Mouse (Mus musculus) brown adipose tissue, adult 24 weeks (tissue): ENCODE results near the gene Edrf1. TPM values are rescaled to one million over a fixed set of nuclear protein-coding genes. Genes with fewer than 3 reads are reported as not detected.
A peak's percentile ranks its signal among the peaks of the same experiment; 100 is the strongest.

Experiments used
- H3K27ac ChIP-seq: fragments of 200-500 bp; replicated peaks from 2 replicates; pipeline ENCODE4 v1.5.1; 2012; ENCODE audit warnings: low read depth, mild to moderate bottlenecking, low read length
- H3K4me1 ChIP-seq: fragments of 200-500 bp; 2 replicates; pipeline ENCODE4 v1.6.1; 2012; ENCODE audit warnings: low read length, mixed read lengths; ENCODE audit not compliant: control insufficient read depth, insufficient read depth, insufficient read length
- H3K4me3 ChIP-seq: fragments of 200-500 bp; 2 replicates; pipeline ENCODE4 v1.5.1; 2012; ENCODE audit warnings: low read depth, mild to moderate bottlenecking, low read length, moderate library complexity; ENCODE audit not compliant: insufficient read depth
- polyA plus RNA-seq: library from polyadenylated mRNA; stranded (reverse); fragments of >200 nt; gene quantifications from 2 replicates; pipeline ENCODE4 v1.2.4, GENCODE M21; 2012; ENCODE audit not compliant: missing spikeins, insufficient read depth, insufficient read length

Gene Edrf1
- 5.7 and 8.6 TPM in 2 replicates for polyA plus RNA-seq

DNA sequence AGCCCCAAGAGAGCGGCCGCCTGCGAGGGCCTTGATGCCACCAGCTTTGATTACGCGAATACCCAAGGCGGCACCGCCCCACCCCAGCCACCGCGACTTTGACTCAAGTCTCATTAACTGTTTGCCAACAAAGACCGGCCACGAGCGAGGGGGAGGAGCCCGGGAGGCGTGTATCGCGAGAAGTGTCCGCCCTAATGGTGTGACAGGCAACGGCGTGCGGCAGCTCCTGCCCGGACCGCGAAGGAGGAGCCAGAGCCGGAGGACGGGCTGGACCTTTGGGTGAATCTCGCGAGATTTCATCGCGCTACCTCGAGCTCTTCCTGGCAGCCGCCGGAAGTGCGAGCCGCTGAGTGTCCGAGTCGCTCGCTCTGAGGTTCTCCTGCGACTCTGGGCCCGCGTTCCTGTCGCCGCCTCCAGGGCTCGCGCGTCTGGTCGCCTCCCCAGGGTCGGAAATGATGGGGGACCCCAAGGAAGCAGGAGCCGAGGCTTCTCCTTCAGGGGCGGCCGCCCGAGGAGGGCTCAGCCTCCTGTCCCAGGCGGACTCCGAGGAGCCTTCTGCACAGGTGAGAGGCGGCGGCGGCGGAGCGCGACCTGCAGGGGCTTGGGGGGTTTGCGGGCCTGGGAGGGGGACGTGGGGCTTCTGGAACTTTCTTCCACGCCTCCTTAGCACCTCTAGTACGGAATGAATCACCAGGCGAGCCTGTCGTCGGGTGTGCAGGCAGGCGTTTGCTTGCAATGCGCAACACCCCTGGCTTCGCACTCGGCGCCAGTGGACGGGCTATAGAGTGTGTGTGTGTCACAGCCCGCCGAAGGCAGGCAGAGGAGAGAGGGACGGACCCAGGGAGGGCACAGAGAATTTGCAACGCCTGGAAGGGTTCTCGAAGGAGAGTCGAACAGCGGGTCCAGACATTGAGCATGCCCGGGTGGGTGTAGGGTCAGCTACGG lies at the start of gene Edrf1:
Gene Edrf1 (plus strand): TSS at position 183 of the 945 bp plus-strand sequence.
- H3K27ac ChIP-seq, result peak within 1 kb of the TSS; percentile 63

DNA sequence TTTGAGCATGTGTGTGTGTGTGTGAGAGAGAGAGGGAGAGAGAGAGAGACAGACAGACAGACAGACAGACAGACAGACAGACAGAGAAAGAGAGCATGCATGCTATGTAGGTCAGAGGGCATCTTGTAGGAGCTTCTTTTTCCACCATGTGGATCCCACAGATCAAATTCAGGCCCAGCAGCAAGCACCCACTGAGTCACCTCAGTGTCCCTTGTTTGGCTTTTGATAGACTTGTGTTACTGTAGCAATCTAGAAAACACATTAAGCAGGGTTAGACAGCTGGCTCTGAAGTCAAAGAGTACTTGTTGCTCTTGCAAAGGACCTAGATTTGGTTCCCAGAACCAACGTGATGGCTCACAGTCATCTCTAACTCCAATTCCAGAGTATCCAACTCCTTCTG lies 45.6 kb upstream of the Edrf1 start:
- Histone ChIP-seq H3K4me1 (no peaks in the 10 kb centered on the region), H3K27ac (no peak overlapping the region), H3K4me3 (no peak overlapping the region)

More for the DNA sequence above, at the start of gene Edrf1:
- H3K4me3 ChIP-seq, result peak within 1 kb of the TSS; percentile 82
- peaks cover 2% of the 10 kb centered on the region; the same call in 1 of the 2 replicates for H3K4me1 ChIP-seq

DNA sequence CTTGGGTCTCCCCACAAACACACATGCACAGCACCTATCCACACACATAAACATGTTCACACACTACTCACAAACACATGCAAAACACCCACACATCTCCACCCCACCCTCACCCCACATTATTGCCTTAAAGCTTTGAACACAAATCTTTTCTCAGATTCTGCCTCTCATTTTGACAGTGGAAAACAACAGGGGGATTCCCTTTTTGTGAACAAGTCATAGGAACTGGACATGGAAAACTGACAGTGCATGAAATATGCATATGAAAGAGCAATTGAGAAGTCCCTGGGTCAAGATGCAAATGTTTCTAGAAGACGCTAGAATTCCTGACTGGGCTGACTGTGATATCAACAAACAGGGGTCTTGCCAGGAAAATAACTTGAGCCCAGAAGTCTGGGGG lies 36.8 kb upstream of the Edrf1 start:
- Histone ChIP-seq H3K27ac (no peak overlapping the region), H3K4me1 (no peaks in the 10 kb centered on the region), H3K4me3 (no peak overlapping the region)

DNA sequence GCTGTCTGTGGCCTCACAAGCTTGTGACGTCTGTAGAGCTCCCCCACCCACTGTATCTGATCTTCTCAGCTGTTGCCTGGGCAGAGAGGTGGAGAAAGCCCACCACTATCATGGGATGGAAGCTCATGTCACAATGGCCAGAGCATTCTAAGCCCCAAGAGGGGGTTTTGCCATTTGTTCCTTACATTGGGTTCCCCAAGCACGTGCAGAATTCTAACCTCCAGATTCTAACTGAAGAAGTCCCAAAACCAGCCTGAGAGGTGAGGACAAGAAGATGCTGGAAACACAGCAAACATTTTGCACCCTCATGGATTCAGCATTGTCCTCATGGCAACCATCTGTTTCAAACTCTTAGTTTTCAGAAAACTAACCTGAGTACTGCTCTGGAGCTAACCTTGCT lies 35.3 kb upstream of the Edrf1 start, which contains the start of gene Tex36:
Gene Tex36 (minus strand): TSS at position 101 of the 400 bp plus-strand sequence.
- Histone ChIP-seq H3K4me3 (no peak within 1 kb of the TSS), H3K27ac (no peak within 1 kb of the TSS), H3K4me1 (no peaks in the 10 kb centered on the region)

DNA sequence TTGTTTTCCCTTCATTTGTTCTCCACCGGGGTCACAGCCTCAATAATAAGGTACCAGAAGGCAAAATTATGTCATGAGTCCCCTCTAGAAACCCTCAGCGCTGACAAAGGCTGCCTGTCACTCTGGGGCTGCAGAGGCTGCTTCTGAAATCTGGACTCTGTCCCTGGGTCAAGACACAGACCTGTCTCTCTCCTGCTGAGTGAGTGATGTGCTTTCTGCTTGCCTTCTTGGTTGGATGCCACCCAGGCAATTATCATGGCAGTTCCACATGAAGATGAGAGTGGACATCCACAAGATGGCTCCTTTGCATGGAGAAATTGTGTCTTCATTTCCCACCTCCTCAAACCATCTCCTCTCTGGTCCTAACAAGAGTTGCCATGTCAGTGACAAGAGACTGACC lies 34.2 kb upstream of the Edrf1 start:
- H3K4me3 ChIP-seq, result no peak overlapping the region
- H3K4me1 ChIP-seq, result no peaks in the 10 kb centered on the region
- no peak overlapping the region for H3K27ac ChIP-seq

DNA sequence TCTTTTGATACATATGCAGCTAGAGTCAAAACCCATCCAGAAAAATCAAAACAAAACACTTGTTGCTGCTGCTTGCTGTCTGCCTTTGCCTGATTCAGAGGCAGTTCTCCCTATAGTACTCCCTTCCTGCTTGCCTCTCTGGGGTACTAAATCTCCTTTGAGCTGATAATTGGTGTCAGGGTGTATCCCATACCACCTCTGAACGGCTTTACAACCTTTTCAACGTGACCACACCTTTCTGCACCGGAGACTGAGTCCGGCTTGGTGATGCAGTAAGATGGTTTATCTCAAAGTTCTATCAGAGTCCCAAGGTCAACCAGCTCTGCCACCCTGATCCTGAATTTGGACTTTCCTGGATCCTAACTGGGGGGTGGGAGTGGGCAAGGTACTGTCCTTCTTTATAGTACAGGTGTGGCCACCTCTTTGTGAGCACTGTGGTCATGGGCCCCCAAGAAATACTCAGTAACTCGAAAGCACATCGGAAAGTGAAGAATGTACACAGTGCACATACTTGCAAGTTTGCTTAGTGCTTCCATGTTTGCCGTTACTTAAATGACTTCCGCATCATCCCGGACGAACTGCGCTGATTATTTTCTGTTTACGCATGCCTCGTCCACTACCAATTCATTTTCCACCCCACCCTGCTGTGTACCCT lies 32.8 kb upstream of the Edrf1 start:
- no peak overlapping the region for H3K4me3 ChIP-seq
- no peaks in the 10 kb centered on the region for H3K4me1 ChIP-seq
- no peak overlapping the region for H3K27ac ChIP-seq

DNA sequence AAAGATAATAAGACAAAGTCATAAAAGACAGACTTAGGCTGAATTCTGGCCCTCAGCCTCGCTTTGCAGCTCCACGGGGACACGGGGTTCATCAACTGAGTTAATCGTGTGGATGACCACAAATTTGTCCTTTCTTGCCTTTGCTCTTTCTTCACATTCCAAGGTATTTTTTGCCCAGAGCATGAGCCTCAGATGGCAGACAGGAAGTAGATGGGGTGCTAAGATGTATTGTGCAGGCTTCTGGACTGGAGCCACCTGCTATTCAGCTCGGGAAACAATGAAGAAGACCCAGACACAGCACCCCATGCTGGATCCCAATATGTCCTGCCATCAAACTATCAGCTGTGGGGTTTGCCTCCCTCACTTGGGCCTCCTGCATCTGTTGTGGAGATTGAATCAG lies 30.0 kb upstream of the Edrf1 start:
- no peaks in the 10 kb centered on the region for H3K4me1 ChIP-seq
- H3K27ac ChIP-seq, result no peak overlapping the region
- H3K4me3 ChIP-seq, result no peak overlapping the region

DNA sequence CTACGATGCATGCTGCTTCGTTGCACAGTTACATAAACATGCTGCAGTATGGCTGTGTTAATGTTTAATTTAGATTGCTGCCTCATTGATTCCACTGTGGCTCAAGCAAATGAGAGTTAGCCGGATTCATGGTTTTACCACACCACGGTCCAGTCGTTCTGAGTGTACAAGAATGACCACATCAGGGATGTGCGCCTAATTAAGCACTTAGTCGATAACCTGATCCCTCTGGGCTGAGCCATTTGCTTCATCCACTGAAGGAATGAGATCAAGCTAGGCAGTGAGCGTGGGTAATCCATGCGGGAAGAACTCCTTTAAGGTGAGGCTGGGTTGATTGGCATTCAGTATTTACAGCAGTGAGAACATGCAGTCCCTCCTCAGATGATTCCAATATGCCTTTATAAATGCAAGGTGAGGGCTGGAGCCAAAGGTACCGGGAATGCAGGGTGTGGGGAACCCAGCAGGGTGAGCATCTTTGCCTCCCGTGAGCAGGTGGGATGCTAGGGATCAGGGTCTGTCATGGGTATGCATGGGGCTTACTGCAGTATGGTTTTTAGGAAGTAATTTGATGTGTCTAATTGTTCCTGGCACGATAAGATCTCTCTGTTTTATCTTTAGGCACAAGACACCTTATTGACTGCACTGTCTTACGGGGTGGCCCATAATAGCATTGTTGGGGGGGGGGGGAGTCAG lies 29.3 kb upstream of the Edrf1 start:
- H3K4me1 ChIP-seq, result no peaks in the 10 kb centered on the region
- no peak overlapping the region for H3K27ac ChIP-seq
- H3K4me3 ChIP-seq, result no peak overlapping the region

DNA sequence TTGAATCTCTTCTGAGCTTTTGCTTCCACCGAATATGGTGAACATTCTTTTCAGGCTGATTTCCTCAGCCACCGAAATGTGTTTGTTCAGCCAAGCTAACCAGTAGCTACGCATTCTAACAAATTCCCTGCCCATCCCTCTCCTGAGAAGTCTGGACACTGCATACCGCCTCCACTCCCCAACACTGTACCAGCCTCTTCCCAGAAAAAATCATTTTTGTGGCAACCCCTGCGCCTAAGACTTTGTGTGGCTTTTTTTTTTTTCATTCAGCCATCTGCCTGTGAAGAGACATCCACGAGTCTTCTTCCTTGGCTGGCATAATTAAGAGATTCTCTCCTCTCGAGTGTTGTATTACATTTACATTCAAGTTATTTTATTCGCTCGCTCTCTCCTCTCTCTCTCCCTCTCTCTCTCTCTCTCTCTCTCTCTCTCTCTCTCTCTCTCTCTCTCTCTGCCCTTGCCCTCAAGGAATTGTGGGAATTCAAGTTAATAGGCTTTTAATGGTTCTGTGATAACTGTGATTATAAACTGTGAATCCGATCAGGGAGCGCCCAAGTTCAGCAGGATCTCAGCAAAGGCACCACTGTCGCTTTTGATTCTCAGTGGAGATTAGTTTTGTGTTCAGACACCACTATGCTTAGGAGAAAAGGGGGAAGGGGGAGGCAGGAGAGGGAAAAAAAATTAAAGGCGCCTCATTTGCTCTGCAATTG lies 28.6 kb upstream of the Edrf1 start:
- Histone ChIP-seq H3K4me1 (no peaks in the 10 kb centered on the region), H3K27ac (no peak overlapping the region), H3K4me3 (no peak overlapping the region)

DNA sequence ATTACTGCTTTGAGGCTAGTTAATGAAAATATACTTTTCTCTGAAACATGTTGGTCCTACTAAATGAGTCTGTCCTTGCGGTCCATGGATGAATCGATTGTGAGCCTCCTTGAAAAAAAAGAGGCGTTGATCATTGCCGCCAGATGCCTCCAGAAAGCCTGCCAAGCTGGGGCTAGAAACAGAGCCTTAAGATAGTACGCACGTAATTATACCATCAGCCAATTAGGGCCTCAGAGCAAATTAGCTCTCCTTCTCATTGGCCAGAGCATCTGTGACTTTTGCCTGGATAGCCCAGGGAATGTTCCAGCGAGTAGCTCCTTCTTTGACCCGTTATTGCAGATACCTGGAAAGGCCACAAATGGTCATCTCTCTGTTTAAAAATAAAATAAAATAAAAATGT lies 27.8 kb upstream of the Edrf1 start:
- Histone ChIP-seq H3K4me3 (no peak overlapping the region), H3K27ac (no peak overlapping the region), H3K4me1 (no peaks in the 10 kb centered on the region)

DNA sequence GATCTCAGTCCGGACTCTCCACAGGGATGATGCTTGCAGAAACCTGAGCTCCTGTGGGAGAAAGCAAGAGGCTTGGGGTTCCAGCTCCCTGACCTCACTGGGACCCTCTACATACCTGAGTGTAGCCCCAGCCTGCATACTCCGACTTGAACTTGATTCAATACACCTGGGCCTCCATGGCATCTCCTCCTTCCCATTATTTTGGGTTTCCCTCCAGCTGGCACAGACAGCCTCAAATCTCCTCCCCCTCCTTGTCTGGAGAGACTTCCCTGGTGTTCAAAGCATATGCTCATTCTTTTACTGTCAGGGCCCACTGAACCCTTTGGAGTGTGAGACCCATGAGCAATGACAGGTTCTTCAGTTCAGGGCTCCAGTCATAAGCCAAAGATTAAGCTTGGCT lies 24.4 kb upstream of the Edrf1 start:
- H3K4me1 ChIP-seq, result no peaks in the 10 kb centered on the region
- no peak overlapping the region for H3K27ac ChIP-seq
- no peak overlapping the region for H3K4me3 ChIP-seq

DNA sequence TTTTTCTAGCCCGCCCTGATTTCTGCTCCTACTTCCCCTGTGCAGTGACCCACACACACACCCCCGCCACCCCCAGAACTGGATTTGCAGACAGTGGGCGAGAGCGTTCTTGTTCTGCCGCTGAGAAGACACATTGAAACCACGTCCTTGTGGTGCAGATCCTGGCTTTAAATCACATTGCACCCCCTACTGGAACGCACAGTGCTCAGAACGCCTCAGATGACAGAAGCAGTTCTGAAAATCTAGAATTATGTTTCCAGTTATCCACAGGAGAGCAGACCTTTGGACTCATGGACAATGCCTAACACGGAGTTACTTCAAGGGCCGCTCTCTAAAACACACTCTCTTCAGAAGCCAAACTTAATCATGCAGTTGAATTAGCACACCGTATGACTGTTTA lies 16.6 kb upstream of the Edrf1 start:
- Histone ChIP-seq H3K27ac (no peak overlapping the region), H3K4me1 (no peaks in the 10 kb centered on the region), H3K4me3 (no peak overlapping the region)

DNA sequence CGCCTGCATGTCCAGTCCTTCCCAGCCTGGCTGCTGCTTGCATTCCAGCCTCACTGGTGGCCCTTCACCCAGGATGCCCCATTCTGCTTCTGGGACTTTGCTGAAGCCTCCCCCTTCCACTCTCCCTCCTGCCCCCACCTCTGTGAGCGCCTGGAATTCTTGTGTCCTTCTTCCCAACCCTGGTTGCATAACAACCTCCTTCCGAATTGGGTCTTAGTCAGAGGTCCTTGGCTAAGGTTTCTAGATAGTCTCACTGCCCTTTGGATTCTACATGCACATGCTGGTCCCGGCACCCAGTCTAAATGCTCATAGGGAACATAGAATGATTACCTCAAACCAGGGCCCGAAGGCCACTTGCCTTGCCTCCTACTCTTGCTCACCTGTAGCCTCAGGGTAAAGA lies 14.1 kb upstream of the Edrf1 start:
- Histone ChIP-seq H3K27ac (no peak overlapping the region), H3K4me1 (no peaks in the 10 kb centered on the region), H3K4me3 (no peak overlapping the region)

DNA sequence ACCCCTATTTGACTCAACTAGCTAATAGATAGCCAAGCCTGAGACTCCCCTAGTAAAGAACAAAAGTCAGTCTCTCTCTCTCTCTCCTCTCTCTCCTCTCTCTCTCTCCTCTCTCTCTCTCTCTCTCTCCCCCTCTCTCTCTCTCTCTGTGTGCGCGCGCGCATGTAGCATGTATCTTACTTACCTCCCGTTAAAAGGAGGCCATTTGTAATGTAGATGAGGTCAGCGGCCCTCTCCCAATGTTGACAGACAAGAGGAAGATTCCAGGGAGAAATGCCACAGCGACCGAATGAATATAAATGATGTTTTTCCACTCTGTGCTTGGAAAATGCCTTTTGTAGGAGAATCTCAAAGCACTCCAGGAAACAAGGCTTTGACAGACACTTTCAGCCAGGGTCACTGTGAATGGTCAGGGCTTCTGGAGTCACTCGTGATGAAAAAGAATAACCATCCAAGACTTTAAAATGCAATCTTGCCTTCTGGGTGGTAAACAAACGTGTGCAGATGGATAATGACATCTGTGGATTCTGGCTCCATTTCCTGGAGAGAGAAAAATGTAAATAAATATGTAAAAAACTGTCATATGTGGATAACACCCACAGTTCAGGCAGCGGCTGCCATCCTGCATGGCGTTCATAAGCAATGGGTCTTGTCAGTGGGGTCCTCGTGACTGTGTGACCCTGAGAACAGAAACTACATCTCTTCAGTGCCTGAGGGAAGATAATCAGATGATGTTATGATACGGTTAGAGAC lies 10.0 kb upstream of the Edrf1 start:
- Histone ChIP-seq H3K4me1 (no peaks in the 10 kb centered on the region), H3K4me3 (no peak overlapping the region), H3K27ac (no peak overlapping the region)
